Mouse (Mus musculus): ENCODE measurements around the gene Camk2d. TPM values are rescaled to one million over a fixed set of nuclear protein-coding genes. Genes with fewer than 3 reads are reported as not detected.

Gene Camk2d
- polyA plus RNA-seq, 1 experiment from 2014 or later = 37.8 TPM

GRCm38 (mm10) chr3:126634171-126634570 is 38.1 kb downstream of the Camk2d start:
- no peaks in the 10 kb centered on the region for H3K9me3 ChIP-seq
- no peaks in the 10 kb centered on the region for H3K27me3 ChIP-seq (replicated peaks)
- H3K4me3 ChIP-seq (replicated peaks) = no peak overlapping the region
- H3K27ac ChIP-seq = no peak overlapping the region
- no peak overlapping the region for H3K4me2 ChIP-seq (replicated peaks)
- no peaks in the 10 kb centered on the region for H3K36me3 ChIP-seq
- peaks cover 4% of the 10 kb centered on the region for H3K4me1 ChIP-seq (replicated peaks)
- WGBS = 88% methylated on average over 6 of the region's 6 CpGs
- ATAC-seq = no peak
- no peak overlapping the region for H3K9ac ChIP-seq

GRCm38 (mm10) chr3:126638259-126638658 is 42.2 kb downstream of the Camk2d start:
- Histone ChIP-seq H3K4me2 (replicated peaks) (no peak overlapping the region), H3K36me3 (no peaks in the 10 kb centered on the region), H3K27me3 (replicated peaks) (no peaks in the 10 kb centered on the region), H3K27ac (peak overlapping the region; percentile 41), H3K4me3 (replicated peaks) (no peak overlapping the region), H3K4me1 (replicated peaks) (peaks cover 11% of the 10 kb centered on the region), H3K9ac (no peak overlapping the region), H3K9me3 (no peaks in the 10 kb centered on the region)
- peak; percentile 83 for ATAC-seq
- WGBS = 28% methylated on average over 1 of the region's 1 CpGs

GRCm38 (mm10) chr3:126639098-126639513 is 43.0 kb downstream of the Camk2d start:
- Histone ChIP-seq H3K4me1 (replicated peaks) (peaks cover 16% of the 10 kb centered on the region), H3K36me3 (no peaks in the 10 kb centered on the region), H3K4me2 (replicated peaks) (no peak overlapping the region), H3K9ac (no peak overlapping the region), H3K27ac (peak overlapping the region; percentile 29; the same call in 1 of the 2 replicates), H3K9me3 (no peaks in the 10 kb centered on the region), H3K27me3 (replicated peaks) (no peaks in the 10 kb centered on the region), H3K4me3 (replicated peaks) (no peak overlapping the region)
- WGBS = 40% methylated on average over 5 of the region's 5 CpGs
- 0 out of 2 replicates have a peak, but pooled peaks have one; percentile 13 for ATAC-seq

GRCm38 (mm10) chr3:126640443-126641251 is 44.5 kb downstream of the Camk2d start:
- H3K27me3 ChIP-seq (replicated peaks) = no peaks in the 10 kb centered on the region
- ATAC-seq = peak; percentile 50
- H3K4me3 ChIP-seq (replicated peaks) = no peak overlapping the region
- WGBS = 62% methylated on average over 10 of the region's 10 CpGs
- no peak overlapping the region for H3K27ac ChIP-seq
- H3K4me1 ChIP-seq (replicated peaks) = peaks cover 16% of the 10 kb centered on the region
- H3K9me3 ChIP-seq = no peaks in the 10 kb centered on the region
- no peak overlapping the region for H3K4me2 ChIP-seq (replicated peaks)
- no peak overlapping the region for H3K9ac ChIP-seq
- no peaks in the 10 kb centered on the region for H3K36me3 ChIP-seq

- Histone ChIP-seq H3K9ac (no peak overlapping the region), H3K36me3 (no peaks in the 10 kb centered on the region), H3K9me3 (no peaks in the 10 kb centered on the region), H3K4me1 (replicated peaks) (peaks cover 16% of the 10 kb centered on the region), H3K4me2 (replicated peaks) (no peak overlapping the region), H3K27me3 (replicated peaks) (no peaks in the 10 kb centered on the region), H3K4me3 (replicated peaks) (no peak overlapping the region), H3K27ac (no peak overlapping the region)
- WGBS = 55% methylated on average over 4 of the region's 4 CpGs
- no peak for ATAC-seq
Observed at GRCm38 (mm10) chr3:126641451-126641850, 45.3 kb downstream of the Camk2d start.

GRCm38 (mm10) chr3:126643071-126644010 is 47.2 kb downstream of the Camk2d start:
- WGBS = 13% methylated on average over 10 of the region's 10 CpGs
- Histone ChIP-seq H3K4me2 (replicated peaks) (peak overlapping the region; percentile 16; the same call in 1 of the 2 replicates), H3K9ac (no peak overlapping the region), H3K4me1 (replicated peaks) (peaks cover 16% of the 10 kb centered on the region), H3K36me3 (no peaks in the 10 kb centered on the region), H3K4me3 (replicated peaks) (no peak overlapping the region), H3K27me3 (replicated peaks) (no peaks in the 10 kb centered on the region), H3K9me3 (no peaks in the 10 kb centered on the region), H3K27ac (peak overlapping the region; percentile 32; the same call in 1 of the 2 replicates)
- peak; percentile 60 for ATAC-seq

GRCm38 (mm10) chr3:126650332-126650731 is 54.2 kb downstream of the Camk2d start:
- Histone ChIP-seq H3K36me3 (no peaks in the 10 kb centered on the region), H3K4me3 (replicated peaks) (no peak overlapping the region), H3K9ac (no peak overlapping the region), H3K27ac (no peak overlapping the region), H3K4me2 (replicated peaks) (no peak overlapping the region), H3K9me3 (no peaks in the 10 kb centered on the region), H3K27me3 (replicated peaks) (no peaks in the 10 kb centered on the region), H3K4me1 (replicated peaks) (no peaks in the 10 kb centered on the region)
- WGBS = 92% methylated on average over 4 of the region's 4 CpGs
- peak; percentile 53 for ATAC-seq

- no peaks in the 10 kb centered on the region for H3K9me3 ChIP-seq
- no peak for ATAC-seq
- no peak overlapping the region for H3K4me3 ChIP-seq (replicated peaks)
- no peaks in the 10 kb centered on the region for H3K27me3 ChIP-seq (replicated peaks)
- H3K4me2 ChIP-seq (replicated peaks) = no peak overlapping the region
- no peak overlapping the region for H3K9ac ChIP-seq
- no peaks in the 10 kb centered on the region for H3K4me1 ChIP-seq (replicated peaks)
- H3K36me3 ChIP-seq = no peaks in the 10 kb centered on the region
- 83% methylated on average over 6 of the region's 6 CpGs for WGBS
- H3K27ac ChIP-seq = no peak overlapping the region
Observed at GRCm38 (mm10) chr3:126650747-126651146, 54.6 kb downstream of the Camk2d start.

GRCm38 (mm10) chr3:126652361-126652760 is 56.3 kb downstream of the Camk2d start:
- Histone ChIP-seq H3K27ac (no peak overlapping the region), H3K9ac (no peak overlapping the region), H3K4me1 (replicated peaks) (no peaks in the 10 kb centered on the region), H3K36me3 (no peaks in the 10 kb centered on the region), H3K9me3 (no peaks in the 10 kb centered on the region), H3K27me3 (replicated peaks) (no peaks in the 10 kb centered on the region), H3K4me3 (replicated peaks) (no peak overlapping the region), H3K4me2 (replicated peaks) (no peak overlapping the region)
- ATAC-seq = no peak
- WGBS = 60% methylated on average over 2 of the region's 2 CpGs

- H3K9me3 ChIP-seq = no peaks in the 10 kb centered on the region
- no peak overlapping the region for H3K9ac ChIP-seq
- no peak for ATAC-seq
- H3K4me3 ChIP-seq (replicated peaks) = no peak overlapping the region
- no peak overlapping the region for H3K4me2 ChIP-seq (replicated peaks)
- H3K4me1 ChIP-seq (replicated peaks) = no peaks in the 10 kb centered on the region
- WGBS = 79% methylated on average over 1 of the region's 1 CpGs
- H3K27me3 ChIP-seq (replicated peaks) = no peaks in the 10 kb centered on the region
- no peak overlapping the region for H3K27ac ChIP-seq
- no peaks in the 10 kb centered on the region for H3K36me3 ChIP-seq
Observed at GRCm38 (mm10) chr3:126653118-126653517, 57.0 kb downstream of the Camk2d start.

GRCm38 (mm10) chr3:126656173-126656572 is 60.1 kb downstream of the Camk2d start:
- H3K4me2 ChIP-seq (replicated peaks) = no peak overlapping the region
- H3K4me1 ChIP-seq (replicated peaks) = 0 out of 2 replicates have a peak, but pooled peaks cover 2% of the 10 kb centered on the region
- H3K9me3 ChIP-seq = no peaks in the 10 kb centered on the region
- ATAC-seq = no peak
- 68% methylated on average over 3 of the region's 3 CpGs for WGBS
- H3K4me3 ChIP-seq (replicated peaks) = no peak overlapping the region
- no peak overlapping the region for H3K27ac ChIP-seq
- H3K9ac ChIP-seq = no peak overlapping the region
- no peaks in the 10 kb centered on the region for H3K36me3 ChIP-seq
- no peaks in the 10 kb centered on the region for H3K27me3 ChIP-seq (replicated peaks)

- Histone ChIP-seq H3K4me2 (replicated peaks) (no peak overlapping the region), H3K9me3 (no peaks in the 10 kb centered on the region), H3K9ac (no peak overlapping the region), H3K36me3 (no peaks in the 10 kb centered on the region), H3K27me3 (replicated peaks) (no peaks in the 10 kb centered on the region), H3K4me3 (replicated peaks) (no peak overlapping the region), H3K4me1 (replicated peaks) (0 out of 2 replicates have a peak, but pooled peaks cover 2% of the 10 kb centered on the region), H3K27ac (no peak overlapping the region)
- ATAC-seq = no peak
- WGBS = 68% methylated on average over 4 of the region's 4 CpGs
Observed at GRCm38 (mm10) chr3:126657895-126658294, 61.8 kb downstream of the Camk2d start.
